Mouse (Mus musculus): ENCODE measurements at regions not wholly inside any gene's neighbourhood (a gene's known extent, or its start where the extent isn't known, plus 50 kb on each side); places are given as distances from the start of the nearest gene placed in this dataset.

DNA sequence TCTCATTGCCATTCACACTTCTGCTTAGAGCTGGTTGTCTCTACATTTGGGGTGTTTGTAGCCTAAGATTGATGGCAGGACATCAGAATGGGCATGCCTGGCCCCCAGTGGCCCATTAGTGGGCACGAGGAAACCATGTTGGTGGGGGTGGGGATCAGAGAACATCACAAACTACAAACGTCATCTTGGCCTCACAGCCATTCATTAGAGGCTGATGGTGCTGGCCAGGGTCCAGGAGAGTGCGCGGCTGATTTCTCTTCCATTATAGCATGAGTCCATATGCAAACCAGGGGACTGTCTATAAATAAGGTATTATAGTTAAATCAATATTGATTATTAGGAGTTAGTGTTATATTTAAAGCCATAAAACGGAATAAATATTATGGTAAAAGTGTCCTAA lies 67.9 kb downstream of the 3100002H09Rik start:
- Histone ChIP-seq H3K27me3 (replicated peaks; ENCODE audit: low read depth, poor library complexity, severe bottlenecking) (no peaks in the 10 kb centered on the region), H3K4me3 (no peak overlapping the region), H3K4me1 (no peaks in the 10 kb centered on the region), H3K27ac (replicated peaks) (no peak overlapping the region), H3K36me3 (replicated peaks) (no peaks in the 10 kb centered on the region), H3K9me3 (no peaks in the 10 kb centered on the region)
- DNase-seq (ENCODE audit: low spot score): no peak
- 86% methylated on average over 5 of the region's 5 CpGs for WGBS

DNA sequence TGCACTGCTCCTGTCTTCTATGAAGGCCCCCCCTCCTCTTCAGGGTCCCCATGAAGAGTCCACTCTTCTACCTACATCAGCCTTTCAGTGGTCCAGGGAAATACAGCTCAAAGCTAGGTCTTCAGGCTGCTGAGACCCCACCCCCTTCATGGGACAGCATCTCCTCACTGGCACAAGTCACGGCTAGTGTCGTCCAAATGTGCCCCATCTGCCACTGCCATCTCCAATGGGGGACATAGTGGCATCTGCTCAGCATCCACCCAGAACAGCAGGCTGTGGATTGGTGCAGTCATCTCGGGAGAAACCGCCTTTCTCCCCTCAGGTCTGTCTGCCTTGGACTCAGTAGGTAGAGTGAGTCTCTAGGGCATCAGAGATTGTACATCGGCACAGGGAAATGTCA lies 72.1 kb downstream of the 3100002H09Rik start:
- Histone ChIP-seq H3K36me3 (replicated peaks) (no peaks in the 10 kb centered on the region), H3K9me3 (no peaks in the 10 kb centered on the region), H3K4me3 (no peak overlapping the region), H3K27me3 (replicated peaks; ENCODE audit: low read depth, poor library complexity, severe bottlenecking) (no peaks in the 10 kb centered on the region), H3K27ac (replicated peaks) (no peak overlapping the region), H3K4me1 (peaks cover 5% of the 10 kb centered on the region; the same call in 1 of the 2 replicates)
- WGBS: 90% methylated on average over 5 of the region's 5 CpGs
- no peak for DNase-seq (ENCODE audit: low spot score)

DNA sequence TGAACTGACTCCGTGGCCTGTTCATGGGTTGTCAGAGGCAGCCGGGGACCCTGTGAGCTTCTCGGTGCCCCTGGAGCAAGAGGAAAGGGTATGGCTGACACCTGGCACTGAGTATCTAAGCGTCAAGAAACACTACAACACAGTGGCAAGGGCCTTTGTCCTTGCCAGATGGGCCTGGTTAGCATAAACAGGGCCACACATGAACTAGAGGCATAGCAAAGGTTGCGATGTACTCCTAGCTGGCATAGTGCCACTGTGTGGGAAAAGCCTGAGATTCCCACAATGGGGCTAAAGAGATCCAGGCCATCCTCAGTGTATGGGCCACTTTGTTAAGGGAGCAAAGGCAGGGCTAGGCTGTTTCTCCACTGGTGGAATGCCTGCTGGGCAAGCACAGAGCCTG lies 72.9 kb downstream of the 3100002H09Rik start:
- no peaks in the 10 kb centered on the region for H3K27me3 ChIP-seq (replicated peaks; ENCODE audit: low read depth, poor library complexity, severe bottlenecking)
- no peak for DNase-seq (ENCODE audit: low spot score)
- WGBS: 88% methylated on average over 5 of the region's 5 CpGs
- H3K4me3 ChIP-seq: no peak overlapping the region
- no peaks in the 10 kb centered on the region for H3K36me3 ChIP-seq (replicated peaks)
- no peak overlapping the region for H3K27ac ChIP-seq (replicated peaks)
- H3K4me1 ChIP-seq: peaks cover 5% of the 10 kb centered on the region; the same call in 1 of the 2 replicates
- H3K9me3 ChIP-seq: no peaks in the 10 kb centered on the region

DNA sequence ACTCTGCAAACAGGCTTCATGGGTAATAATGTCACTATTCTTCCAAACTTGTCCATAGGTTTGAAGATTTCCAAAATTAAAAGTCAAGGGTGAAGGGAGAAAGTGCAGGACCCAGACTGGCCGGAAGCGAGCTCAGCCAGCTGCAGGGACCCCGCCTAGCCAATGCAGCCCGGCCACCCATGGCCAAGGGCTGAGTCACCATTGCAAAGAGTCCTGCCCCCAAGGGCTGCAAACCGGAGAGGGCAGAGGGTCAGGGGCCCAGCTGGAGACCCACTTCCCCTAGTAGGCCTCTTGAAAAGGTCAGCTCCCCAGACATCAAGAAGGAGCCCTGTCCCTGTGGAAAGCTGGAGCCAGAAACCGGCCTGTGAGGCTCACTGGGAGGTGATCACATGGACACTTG lies 77.0 kb downstream of the 3100002H09Rik start:
- H3K4me3 ChIP-seq: no peak overlapping the region
- whole genome bisulfite sequencing: 47% methylated on average over 6 of the region's 6 CpGs
- H3K27me3 ChIP-seq (replicated peaks; ENCODE audit: low read depth, poor library complexity, severe bottlenecking): peaks cover 6% of the 10 kb centered on the region; the same call in 1 of the 2 replicates
- H3K27ac ChIP-seq (replicated peaks): no peak overlapping the region
- H3K4me1 ChIP-seq: peaks cover 13% of the 10 kb centered on the region
- H3K9me3 ChIP-seq: no peaks in the 10 kb centered on the region
- no peaks in the 10 kb centered on the region for H3K36me3 ChIP-seq (replicated peaks)
- DNase-seq (ENCODE audit: low spot score): peak; percentile 10

DNA sequence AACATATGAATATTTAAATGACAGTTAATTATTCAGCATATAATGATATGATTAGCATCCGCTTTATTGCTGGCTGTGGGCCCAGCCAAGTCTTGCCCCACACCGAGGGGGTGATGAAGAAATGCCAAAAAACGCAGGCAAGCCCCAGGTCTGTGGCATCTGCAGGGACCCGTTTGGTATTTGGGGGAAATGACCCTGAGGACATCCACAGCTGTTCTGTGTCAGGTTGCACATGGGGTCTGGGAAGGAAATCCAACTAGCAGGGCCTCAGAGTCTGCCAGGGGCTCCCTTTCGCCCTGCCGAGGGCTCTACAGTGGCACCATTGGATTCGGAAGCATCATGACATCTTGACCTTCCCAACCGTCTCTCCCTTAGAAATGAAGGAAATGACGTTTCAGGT lies 80.0 kb downstream of the 3100002H09Rik start:
- WGBS: 69% methylated on average over 9 of the region's 9 CpGs

DNA sequence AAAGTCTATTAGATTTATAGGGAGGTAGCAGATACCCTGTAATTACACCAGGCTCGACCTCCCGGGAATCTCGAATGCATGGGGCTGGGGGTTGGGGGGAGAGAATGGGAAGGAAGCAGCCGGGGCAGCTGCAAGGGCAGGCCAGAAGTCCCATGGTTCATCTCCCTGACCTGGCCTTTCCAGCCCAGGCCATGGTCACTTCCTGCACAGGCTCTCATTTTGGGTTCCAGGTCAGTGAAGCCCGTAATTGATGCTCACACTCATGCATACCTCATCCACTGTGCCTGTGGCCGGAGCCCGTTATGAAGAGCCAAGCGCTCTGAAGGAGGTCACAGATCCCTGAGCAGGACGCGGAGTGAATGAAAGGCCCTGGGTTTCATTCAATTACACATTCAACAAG lies 83.8 kb downstream of the 3100002H09Rik start:
- WGBS: 31% methylated on average over 10 of the region's 10 CpGs
- H3K36me3 ChIP-seq (replicated peaks): no peaks in the 10 kb centered on the region
- no peak overlapping the region for H3K27ac ChIP-seq (replicated peaks)
- DNase-seq (ENCODE audit: low spot score): peak; percentile 23
- H3K9me3 ChIP-seq: no peaks in the 10 kb centered on the region
- H3K4me1 ChIP-seq: peaks cover 22% of the 10 kb centered on the region
- peaks cover 60% of the 10 kb centered on the region for H3K27me3 ChIP-seq (replicated peaks; ENCODE audit: low read depth, poor library complexity, severe bottlenecking)
- no peak overlapping the region for H3K4me3 ChIP-seq

More for the DNA sequence above, 80.0 kb downstream of the 3100002H09Rik start:
- Histone ChIP-seq H3K27ac (replicated peaks) (no peak overlapping the region), H3K9me3 (no peaks in the 10 kb centered on the region), H3K4me3 (no peak overlapping the region), H3K4me1 (peaks cover 27% of the 10 kb centered on the region), H3K27me3 (replicated peaks; ENCODE audit: low read depth, poor library complexity, severe bottlenecking) (peaks cover 32% of the 10 kb centered on the region), H3K36me3 (replicated peaks) (no peaks in the 10 kb centered on the region)
- DNase-seq (ENCODE audit: low spot score): no peak

DNA sequence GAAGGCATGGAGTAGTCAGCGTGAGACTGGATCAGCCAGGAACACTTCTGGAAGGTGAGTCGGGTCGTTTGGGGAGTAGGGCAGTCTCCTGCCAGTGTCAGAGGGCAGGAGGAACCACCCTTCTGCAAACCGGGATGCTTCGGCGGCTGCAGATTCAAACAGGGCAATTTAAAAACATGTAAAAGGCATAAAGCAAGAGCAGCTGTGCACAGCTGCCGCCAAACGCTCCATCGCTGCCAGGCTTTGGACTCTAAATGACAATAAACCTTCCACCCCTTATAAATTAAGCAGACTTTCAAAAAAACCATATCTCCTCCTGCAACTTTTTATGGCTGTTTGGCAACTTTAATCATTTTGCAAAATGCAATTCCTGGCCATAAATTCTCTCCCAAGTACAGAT lies 84.2 kb downstream of the 3100002H09Rik start:
- Histone ChIP-seq H3K27me3 (replicated peaks; ENCODE audit: low read depth, poor library complexity, severe bottlenecking) (peaks cover 65% of the 10 kb centered on the region), H3K27ac (replicated peaks) (no peak overlapping the region), H3K4me3 (no peak overlapping the region), H3K36me3 (replicated peaks) (no peaks in the 10 kb centered on the region), H3K4me1 (peaks cover 22% of the 10 kb centered on the region), H3K9me3 (no peaks in the 10 kb centered on the region)
- no peak for DNase-seq (ENCODE audit: low spot score)
- WGBS: 61% methylated on average over 9 of the region's 9 CpGs

DNA sequence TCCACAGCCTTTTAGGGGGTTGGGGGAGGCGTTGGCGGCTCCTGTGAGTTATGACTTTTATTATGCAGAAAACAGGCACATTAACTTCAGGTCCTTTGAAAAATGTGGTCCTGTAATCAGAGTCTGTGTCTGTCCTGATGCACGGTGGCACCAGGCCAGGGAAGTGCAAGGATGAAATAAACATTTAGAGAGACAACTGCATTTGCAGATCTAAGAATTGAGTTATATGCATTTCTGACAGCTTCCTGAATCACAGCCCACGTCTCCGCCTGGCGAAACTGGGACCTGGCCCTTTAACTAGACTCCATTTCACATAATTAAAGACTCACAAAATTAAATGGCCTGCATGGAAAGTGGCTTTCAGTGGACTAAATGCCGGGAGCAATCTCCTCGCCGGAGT lies 90.3 kb downstream of the 3100002H09Rik start:
- peaks cover 44% of the 10 kb centered on the region for H3K27me3 ChIP-seq (replicated peaks; ENCODE audit: low read depth, poor library complexity, severe bottlenecking)
- no peak overlapping the region for H3K27ac ChIP-seq (replicated peaks)
- no peak for DNase-seq (ENCODE audit: low spot score)
- no peak overlapping the region for H3K4me3 ChIP-seq
- WGBS: 84% methylated on average over 9 of the region's 9 CpGs
- no peaks in the 10 kb centered on the region for H3K4me1 ChIP-seq
- no peaks in the 10 kb centered on the region for H3K9me3 ChIP-seq
- no peaks in the 10 kb centered on the region for H3K36me3 ChIP-seq (replicated peaks)

DNA sequence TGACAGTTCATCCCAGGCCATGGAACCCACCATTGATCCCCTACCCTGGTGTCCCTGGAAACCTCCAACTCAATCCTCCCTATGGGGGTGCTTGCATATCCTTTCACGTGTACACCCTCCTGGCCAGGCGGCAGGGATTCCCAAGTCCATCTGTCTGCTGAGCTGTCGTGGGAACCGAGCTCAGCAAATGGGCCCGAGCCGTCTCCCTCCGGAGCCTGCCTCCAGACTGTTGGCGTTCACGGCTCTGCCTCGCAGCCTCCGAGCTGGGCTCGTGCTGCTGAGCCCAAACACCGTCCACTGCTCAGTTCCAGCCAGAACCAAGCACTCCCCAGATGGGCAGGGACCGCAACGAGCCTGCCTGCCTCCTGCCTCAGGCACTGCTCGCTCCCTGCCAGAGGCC lies 98.8 kb downstream of the 3100002H09Rik start:
- no peak for DNase-seq (ENCODE audit: low spot score)
- H3K4me1 ChIP-seq: no peaks in the 10 kb centered on the region
- H3K36me3 ChIP-seq (replicated peaks): no peaks in the 10 kb centered on the region
- no peak overlapping the region for H3K4me3 ChIP-seq
- no peaks in the 10 kb centered on the region for H3K9me3 ChIP-seq
- H3K27ac ChIP-seq (replicated peaks): no peak overlapping the region
- H3K27me3 ChIP-seq (replicated peaks; ENCODE audit: low read depth, poor library complexity, severe bottlenecking): peaks cover 31% of the 10 kb centered on the region
- 82% methylated on average over 16 of the region's 16 CpGs for WGBS

DNA sequence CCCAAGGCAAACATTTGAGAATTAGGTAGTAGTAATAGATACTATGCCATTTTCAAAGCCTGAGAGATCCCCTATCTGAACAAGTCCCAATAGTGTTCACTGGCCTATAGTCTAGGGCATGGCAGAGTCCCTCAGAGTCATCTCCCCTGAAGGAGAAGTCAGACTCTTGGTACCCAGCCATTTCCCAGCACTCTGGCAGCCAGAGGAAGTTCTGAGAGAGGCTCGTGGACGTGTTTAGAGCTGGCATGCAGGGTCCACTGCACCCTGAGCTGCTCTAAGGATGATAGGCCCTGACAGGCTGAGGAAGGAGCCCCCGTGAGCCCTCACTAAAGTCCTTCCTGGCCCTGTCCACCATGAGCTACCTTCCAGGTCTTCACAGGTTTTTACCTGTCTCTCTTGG lies 99.8 kb downstream of the 3100002H09Rik start:
- DNase-seq (ENCODE audit: low spot score): no peak
- H3K4me1 ChIP-seq: 0 out of 2 replicates have a peak, but pooled peaks cover 4% of the 10 kb centered on the region
- peaks cover 37% of the 10 kb centered on the region for H3K27me3 ChIP-seq (replicated peaks; ENCODE audit: low read depth, poor library complexity, severe bottlenecking)
- no peaks in the 10 kb centered on the region for H3K9me3 ChIP-seq
- 81% methylated on average over 3 of the region's 3 CpGs for WGBS
- H3K36me3 ChIP-seq (replicated peaks): no peaks in the 10 kb centered on the region
- no peak overlapping the region for H3K4me3 ChIP-seq
- no peak overlapping the region for H3K27ac ChIP-seq (replicated peaks)

DNA sequence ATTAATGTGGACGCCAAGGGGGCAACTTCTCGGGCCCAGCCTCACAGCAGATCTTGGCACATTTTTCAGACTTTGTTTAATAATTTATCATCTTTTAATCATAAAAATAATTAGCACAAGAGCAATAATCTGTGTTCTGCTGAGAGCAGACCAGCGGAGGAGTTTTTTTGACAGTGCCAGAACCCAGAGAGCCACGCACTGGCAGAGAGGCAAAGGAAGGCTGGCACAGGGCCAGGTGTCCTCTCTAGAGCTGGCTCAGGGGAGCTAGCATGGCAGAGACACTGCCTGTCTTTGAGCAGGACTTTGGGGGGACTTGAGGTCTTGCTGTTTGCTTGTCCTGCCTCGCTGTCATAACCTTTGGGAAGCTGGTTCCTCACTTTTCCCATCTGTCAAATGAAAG lies 100.9 kb downstream of the 3100002H09Rik start:
- Histone ChIP-seq H3K4me3 (no peak overlapping the region), H3K4me1 (0 out of 2 replicates have a peak, but pooled peaks cover 4% of the 10 kb centered on the region), H3K36me3 (replicated peaks) (no peaks in the 10 kb centered on the region), H3K9me3 (no peaks in the 10 kb centered on the region), H3K27ac (replicated peaks) (no peak overlapping the region), H3K27me3 (replicated peaks; ENCODE audit: low read depth, poor library complexity, severe bottlenecking) (peaks cover 36% of the 10 kb centered on the region)
- 86% methylated on average over 5 of the region's 5 CpGs for WGBS
- no peak for DNase-seq (ENCODE audit: low spot score)

DNA sequence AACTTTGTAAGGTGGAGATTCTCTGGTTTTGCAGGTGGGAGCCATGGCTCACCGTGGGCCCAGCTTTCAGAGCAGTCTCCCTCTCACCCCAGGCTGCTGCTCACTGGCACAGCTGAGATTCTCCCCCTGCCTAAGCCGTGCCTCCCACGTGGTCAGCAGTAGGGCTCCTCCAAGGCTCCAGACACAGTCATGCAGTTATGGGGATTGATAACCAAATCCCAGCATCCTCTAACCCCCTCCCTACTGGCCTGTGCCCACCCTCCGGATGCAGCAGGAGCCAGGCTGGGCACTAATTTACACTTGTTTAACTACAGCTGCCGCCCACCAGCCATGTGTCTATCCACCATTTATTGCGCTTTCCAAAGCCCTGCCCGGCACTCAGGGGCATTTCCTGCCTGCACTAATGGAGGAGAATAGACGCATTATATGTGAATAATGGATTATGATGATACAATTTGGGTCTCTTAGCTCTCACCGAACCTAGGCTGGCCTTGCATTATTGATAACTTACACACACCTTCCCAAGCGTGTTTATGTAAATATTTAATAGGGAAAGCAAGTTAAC lies 104.4 kb downstream of the 3100002H09Rik start:
- Histone ChIP-seq H3K4me1 (0 out of 2 replicates have a peak, but pooled peaks cover 4% of the 10 kb centered on the region), H3K4me3 (no peak overlapping the region), H3K36me3 (replicated peaks) (no peaks in the 10 kb centered on the region), H3K27ac (replicated peaks) (no peak overlapping the region), H3K9me3 (no peaks in the 10 kb centered on the region), H3K27me3 (replicated peaks; ENCODE audit: low read depth, poor library complexity, severe bottlenecking) (peaks cover 29% of the 10 kb centered on the region)
- 57% methylated on average over 10 of the region's 10 CpGs for WGBS
- no peak for DNase-seq (ENCODE audit: low spot score)

DNA sequence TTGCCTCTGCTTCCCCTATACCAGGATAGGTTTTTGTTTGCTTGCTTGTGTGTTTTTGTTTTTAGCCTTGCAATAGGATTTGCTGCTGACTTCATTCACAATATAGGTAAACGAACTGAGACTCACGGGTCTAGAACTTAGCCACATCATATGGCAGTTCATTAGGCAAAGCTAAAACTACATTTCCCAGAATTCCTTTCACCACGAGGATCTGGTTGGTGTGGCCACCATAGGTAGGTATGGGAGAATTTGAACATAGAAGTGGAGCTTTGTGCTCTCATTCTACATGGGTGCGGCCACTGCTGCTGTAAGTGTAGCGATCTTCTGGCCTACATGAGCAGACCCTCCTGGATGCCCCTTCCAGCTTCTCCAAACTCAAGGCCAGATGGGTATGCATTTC lies 108.8 kb downstream of the 3100002H09Rik start:
- no peak overlapping the region for H3K27ac ChIP-seq (replicated peaks)
- 73% methylated on average over 5 of the region's 5 CpGs for WGBS
- H3K27me3 ChIP-seq (replicated peaks; ENCODE audit: low read depth, poor library complexity, severe bottlenecking): peaks cover 38% of the 10 kb centered on the region
- DNase-seq (ENCODE audit: low spot score): no peak
- H3K4me1 ChIP-seq: peaks cover 8% of the 10 kb centered on the region; the same call in 1 of the 2 replicates
- no peaks in the 10 kb centered on the region for H3K9me3 ChIP-seq
- H3K36me3 ChIP-seq (replicated peaks): no peaks in the 10 kb centered on the region
- H3K4me3 ChIP-seq: no peak overlapping the region
